Mouse (Mus musculus) stomach, postnatal 0 days (tissue): ENCODE measurements around the gene Tspan31. TPM values are rescaled to one million over a fixed set of nuclear protein-coding genes. Genes with fewer than 3 reads are reported as not detected.
"Not testable (repeated sequence)": the region's sequence is repeated elsewhere in the genome, so short reads cannot be mapped to it uniquely, and the experiment has no call there.

Experiments
- ATAC-seq: fragments of 200-750 bp; cut with Nextera tagmentation; 2 replicates; pipeline ENCODE4 v1.8.0; 2017; ENCODE audit not compliant: low FRiP score, low TSS enrichment
- DNase-seq: peaks from one replicate; pipeline ENCODE4 v3.0.0-alpha.2; 2016; ENCODE audit warnings: low spot score
- H3K27ac ChIP-seq: fragments of 300-500 bp; sonication (generic); replicated peaks from 2 replicates; pipeline ENCODE4 v1.5.1; 2014; ENCODE audit warnings: mild to moderate bottlenecking, control low read depth
- H3K27me3 ChIP-seq: fragments of 300-500 bp; sonication (generic); 2 replicates; pipeline ENCODE4 v1.6.1; 2014; ENCODE audit warnings: low read length; ENCODE audit not compliant: control insufficient read depth, insufficient read depth
- H3K36me3 ChIP-seq: fragments of 300-500 bp; sonication (generic); 2 replicates; pipeline ENCODE4 v1.6.1; 2014; ENCODE audit warnings: low read length, mixed read lengths; ENCODE audit not compliant: control insufficient read depth, insufficient read depth
- H3K4me1 ChIP-seq: fragments of 300-500 bp; sonication (generic); replicated peaks from 2 replicates; pipeline ENCODE4 v1.6.1; 2014; ENCODE audit warnings: antibody characterized with exemption; ENCODE audit not compliant: control insufficient read depth, insufficient read depth
- H3K4me2 ChIP-seq: fragments of 300-500 bp; sonication (generic); replicated peaks from 2 replicates; pipeline ENCODE4 v1.6.1; 2014; ENCODE audit warnings: low read depth, mild to moderate bottlenecking, control low read depth, moderate library complexity
- H3K4me3 ChIP-seq: fragments of 300-500 bp; sonication (generic); 2 replicates; pipeline ENCODE4 v1.5.1; 2014; ENCODE audit warnings: low read depth, low read length, control low read depth
- H3K9ac ChIP-seq: fragments of 300-500 bp; sonication (generic); 2 replicates; pipeline ENCODE4 v1.6.1; 2014; ENCODE audit warnings: mild to moderate bottlenecking, low read length, control low read depth, mixed read lengths
- H3K9me3 ChIP-seq: fragments of 300-500 bp; sonication (generic); 2 replicates; pipeline ENCODE4 v1.6.1; 2016; ENCODE audit warnings: low read length; ENCODE audit not compliant: control insufficient read depth
- CTCF ChIP-seq: IDR thresholded peaks from 2 replicates; pipeline ENCODE4 v1.5.1; 2016; ENCODE audit warnings: antibody characterized with exemption, low read depth, mild to moderate bottlenecking, moderate library complexity
- EP300 ChIP-seq: optimal IDR thresholded peaks from 2 replicates; pipeline ENCODE3; 2016; ENCODE audit warnings: antibody characterized with exemption
- WGBS: fragments of 180-500 bp; shearing (Covaris S2); extraction: QIAGEN DNeasy Blood & Tissue Kit; methylation state at CpG from one replicate; pipeline ENCODE4 v1.1.7; 2014; 5-methylcytosine and 5-hydroxymethylcytosine counted together
- polyA plus RNA-seq: library from polyadenylated mRNA; unstranded; fragments of >200 nt; fragmentation: Nextera tagmentation; extraction: Ambion mirVana; gene quantifications from 2 replicates; pipeline ENCODE4 v1.2.1, GENCODE M21; 2015

Tspan31 gene
- polyA plus RNA-seq, 1 experiment from 2014 or later = 82.8 TPM

GRCm38 (mm10) chr10:127075080-127075479, 5.0 kb upstream of the Tspan31 start, which contains the start of gene Agap2:
Agap2 (plus strand) TSS chr10:127075284.
- no peak within 1 kb of the TSS for H3K27ac ChIP-seq
- no peaks in the 10 kb centered on the region; the same call in 1 of the 2 replicates for H3K4me1 ChIP-seq
- WGBS = 59% methylated on average over 9 of the region's 9 CpGs
- TF ChIP-seq EP300 (no peak), CTCF (peak; percentile 34; the same call in 1 of the 2 replicates)
- H3K27me3 ChIP-seq = no peaks in the 10 kb centered on the region; the same call in 1 of the 2 replicates
- DNase-seq = no peak
- H3K9me3 ChIP-seq = no peaks in the 10 kb centered on the region
- no peaks in the 10 kb centered on the region for H3K36me3 ChIP-seq
- H3K4me2 ChIP-seq = no peak within 1 kb of the TSS
- no peak within 1 kb of the TSS for H3K4me3 ChIP-seq
- ATAC-seq = no peak
- H3K9ac ChIP-seq = no peak within 1 kb of the TSS

GRCm38 (mm10) chr10:127073981-127074380, 3.9 kb upstream of the Tspan31 start:
- H3K27ac ChIP-seq = no peak overlapping the region
- DNase-seq (no peak), ATAC-seq (no peak)
- H3K4me1 ChIP-seq = 0 out of 2 replicates have a peak, but pooled peaks cover 2% of the 10 kb centered on the region
- H3K27me3 ChIP-seq = no peaks in the 10 kb centered on the region; the same call in 1 of the 2 replicates
- H3K9ac ChIP-seq = no peak overlapping the region
- no peaks in the 10 kb centered on the region for H3K9me3 ChIP-seq
- H3K4me3 ChIP-seq = no peak overlapping the region
- no peak overlapping the region for H3K4me2 ChIP-seq
- no peaks in the 10 kb centered on the region for H3K36me3 ChIP-seq
- TF ChIP-seq EP300 (no peak), CTCF (no peak)
- WGBS = 94% methylated on average over 1 of the region's 1 CpGs

- 80% methylated on average over 2 of the region's 2 CpGs for WGBS
- ATAC-seq = not testable (repeated sequence)
These were observed 2.9 kb upstream of the Tspan31 start for GRCm38 (mm10) chr10:127072969-127073368.

GRCm38 (mm10) chr10:127072270-127072669, 2.2 kb upstream of the Tspan31 start:
- H3K27me3 ChIP-seq, H3K4me2 ChIP-seq, H3K36me3 ChIP-seq, ATAC-seq, H3K4me3 ChIP-seq, H3K9me3 ChIP-seq, H3K27ac ChIP-seq, DNase-seq, H3K9ac ChIP-seq, H3K4me1 ChIP-seq: not testable (repeated sequence)
- WGBS = 74% methylated on average over 4 of the region's 4 CpGs
- peak; percentile 43; the same call in 1 of the 2 replicates for TF ChIP-seq CTCF

More at GRCm38 (mm10) chr10:127072969-127073368, 2.9 kb upstream of the Tspan31 start:
- not testable (repeated sequence) for H3K27me3 ChIP-seq, H3K4me1 ChIP-seq, H3K9me3 ChIP-seq, H3K9ac ChIP-seq, DNase-seq, H3K4me2 ChIP-seq, H3K27ac ChIP-seq, H3K4me3 ChIP-seq, H3K36me3 ChIP-seq

GRCm38 (mm10) chr10:127071203-127071602, 1.1 kb upstream of the Tspan31 start:
- Histone ChIP-seq H3K27ac (no peak overlapping the region), H3K4me3 (no peak overlapping the region), H3K4me2 (peak overlapping the region; percentile 84), H3K4me1 (0 out of 2 replicates have a peak, but pooled peaks cover 2% of the 10 kb centered on the region), H3K27me3 (no peaks in the 10 kb centered on the region), H3K9me3 (no peaks in the 10 kb centered on the region), H3K36me3 (peaks cover 9% of the 10 kb centered on the region), H3K9ac (no peak overlapping the region)
- DNase-seq = no peak
- ATAC-seq = no peak
- no peak for TF ChIP-seq EP300
- TF ChIP-seq CTCF = no peak
- WGBS = 65% methylated on average over 9 of the region's 9 CpGs

GRCm38 (mm10) chr10:127069281-127070189, 529 bp downstream of the Tspan31 start:
- peak overlapping the region; percentile 62 for H3K4me3 ChIP-seq
- no peaks in the 10 kb centered on the region for H3K9me3 ChIP-seq
- no peak for TF ChIP-seq EP300
- TF ChIP-seq CTCF = no peak
- peaks cover 13% of the 10 kb centered on the region for H3K36me3 ChIP-seq
- peak overlapping the region; percentile 78 for H3K9ac ChIP-seq
- H3K27ac ChIP-seq = peak overlapping the region; percentile 88
- ATAC-seq (peak; percentile 25), DNase-seq (no peak)
- 7% methylated on average over 30 of the region's 30 CpGs for WGBS
- H3K27me3 ChIP-seq = no peaks in the 10 kb centered on the region
- peak overlapping the region; percentile 84 for H3K4me2 ChIP-seq
- H3K4me1 ChIP-seq = 0 out of 2 replicates have a peak, but pooled peaks cover 2% of the 10 kb centered on the region
